Mouse (Mus musculus) heart, postnatal 0 days (tissue): ENCODE measurements around the gene Nsa2.

Source experiments
- CTCF ChIP-seq: IDR thresholded peaks from 2 replicates; pipeline ENCODE4 v1.5.1; 2016; ENCODE audit warnings: antibody characterized with exemption, control low read depth, low read depth
- EP300 ChIP-seq: IDR thresholded peaks from 2 replicates; pipeline ENCODE4 v1.6.1; 2016; ENCODE audit warnings: antibody characterized with exemption, low read depth

DNA sequence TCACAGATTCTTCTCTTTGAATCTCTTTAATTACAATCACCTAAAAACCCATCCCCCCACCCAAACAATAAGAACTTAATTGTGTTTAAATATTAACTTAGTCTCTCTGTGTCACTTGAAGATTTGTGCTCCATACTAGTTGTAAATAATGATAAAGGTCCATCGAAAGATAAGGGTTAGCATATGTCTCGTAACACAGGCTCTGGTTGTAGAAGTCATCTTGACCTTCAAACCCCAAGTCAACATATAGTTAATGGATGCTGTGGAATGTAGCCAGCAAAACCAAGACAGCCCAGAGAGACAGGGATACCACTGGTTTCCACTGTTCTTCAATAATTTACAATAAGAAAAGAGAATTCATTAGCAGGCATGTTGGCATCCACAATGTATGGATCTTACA lies 46.4 kb upstream of the Nsa2 start:
- TF ChIP-seq CTCF (no peak), EP300 (no peak)
